Mouse (Mus musculus): Measurements from ENCODE around the gene Gm49337. TPM values are rescaled to one million over a fixed set of nuclear protein-coding genes. Genes with fewer than 3 reads are reported as not detected.

Gm49337 gene
- not detected for polyA plus RNA-seq (2017; shearing (Covaris generic))

DNA sequence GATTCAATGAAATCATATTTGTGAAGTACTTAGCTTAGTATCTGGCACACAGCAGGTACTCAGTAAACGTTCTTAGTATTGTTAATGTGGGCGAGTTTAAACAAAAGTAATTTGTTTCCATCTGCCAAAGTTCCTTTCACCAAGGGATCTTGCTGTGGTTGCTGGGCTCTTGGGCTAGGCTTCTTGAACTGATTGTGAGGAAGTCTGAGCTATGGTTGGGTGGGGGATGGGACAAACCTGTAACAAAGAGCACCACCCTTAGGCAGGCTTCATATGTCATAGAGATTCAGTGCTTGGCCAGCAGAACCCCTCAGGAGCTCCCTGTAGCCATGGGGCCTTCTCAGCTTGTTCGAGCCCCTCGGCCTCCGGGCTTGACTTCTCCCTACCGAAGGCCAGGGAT, at the start of gene Gm49337, which contains the start of gene 1700042G07Rik:
Gene Gm49337, plus strand, starts transcription at position 313 of the 400 bp plus-strand sequence.
Gene 1700042G07Rik, plus strand, starts transcription at position 301 of the 400 bp plus-strand sequence.

DNA sequence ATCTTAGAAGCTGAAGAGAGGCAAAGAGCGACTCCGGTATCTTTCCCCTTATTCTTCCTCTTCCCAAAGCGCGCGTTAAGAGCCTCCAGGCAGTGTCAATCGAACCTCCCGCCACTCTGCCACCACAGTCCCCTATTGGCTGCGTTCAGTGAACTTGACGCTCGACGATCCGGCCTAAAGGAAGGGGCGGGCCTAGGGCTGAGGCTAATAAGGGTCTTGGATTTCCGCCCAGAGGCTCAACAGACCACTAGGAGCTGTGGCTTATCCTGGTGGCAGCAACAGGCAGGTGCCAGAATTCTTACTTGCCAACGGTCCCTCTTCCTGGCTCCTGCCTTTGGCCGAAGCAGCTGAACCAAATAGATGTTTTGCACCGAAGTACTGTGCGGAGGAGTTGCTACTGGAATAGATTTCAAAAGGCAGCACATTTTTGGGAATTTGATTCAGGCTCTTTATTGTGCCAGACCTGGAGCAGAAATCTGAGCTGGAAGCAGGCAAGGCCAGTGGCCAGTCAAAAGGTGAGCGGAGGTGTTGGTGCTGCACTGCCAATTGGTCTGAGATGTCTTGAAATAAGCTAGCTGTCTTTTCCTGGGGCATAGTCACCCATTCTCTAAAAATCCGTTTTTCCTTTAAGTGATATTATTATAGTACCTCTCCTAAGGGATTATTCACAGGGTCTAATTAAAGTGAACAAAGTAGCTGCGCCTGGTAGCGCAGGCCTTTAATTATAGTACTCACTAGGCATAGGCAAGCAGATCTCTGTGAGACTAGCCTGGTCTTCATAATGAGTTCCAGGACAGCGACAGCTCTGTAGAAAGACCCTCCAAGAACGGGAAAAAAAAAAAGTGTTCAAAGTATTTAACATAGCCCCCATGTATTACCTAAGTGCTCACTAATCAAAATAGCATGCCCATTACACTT, 49.3 kb upstream of the Gm49337 start, which contains the start of the genes Rad54l and Pomgnt1:
Gene Rad54l, minus strand, starts transcription at position 89 of the 918 bp plus-strand sequence.
Gene Pomgnt1, plus strand, starts transcription at position 239 of the 918 bp plus-strand sequence.

GRCm38 (mm10) chr4:116151238-116151637, 21.9 kb upstream of the Gm49337 start, which contains the start of gene Lurap1:
Gene Lurap1 (minus strand): TSS chr4:116151338.

DNA sequence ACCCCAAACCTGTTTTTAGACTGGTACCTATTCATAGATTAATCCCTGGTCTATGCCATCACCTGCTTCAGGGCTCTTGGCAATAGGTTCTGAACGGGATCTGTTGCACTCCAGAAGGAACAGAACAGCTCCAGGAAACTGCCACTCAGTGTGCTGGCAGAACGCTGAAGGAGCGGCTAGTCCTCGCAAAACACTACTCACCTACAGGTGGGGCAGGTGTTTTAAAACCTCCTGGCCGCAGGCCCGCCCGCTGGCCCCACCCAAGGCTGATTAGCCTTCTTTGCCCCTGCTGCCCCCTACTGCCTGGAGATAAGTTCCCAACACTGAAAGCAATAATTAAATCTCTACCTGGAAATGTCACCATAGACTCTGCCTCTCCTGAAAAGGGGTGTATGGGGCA, 5.8 kb upstream of the Gm49337 start, which contains the start of gene Tspan1:
Gene Tspan1, minus strand, starts transcription at position 198 of the 400 bp plus-strand sequence.

DNA sequence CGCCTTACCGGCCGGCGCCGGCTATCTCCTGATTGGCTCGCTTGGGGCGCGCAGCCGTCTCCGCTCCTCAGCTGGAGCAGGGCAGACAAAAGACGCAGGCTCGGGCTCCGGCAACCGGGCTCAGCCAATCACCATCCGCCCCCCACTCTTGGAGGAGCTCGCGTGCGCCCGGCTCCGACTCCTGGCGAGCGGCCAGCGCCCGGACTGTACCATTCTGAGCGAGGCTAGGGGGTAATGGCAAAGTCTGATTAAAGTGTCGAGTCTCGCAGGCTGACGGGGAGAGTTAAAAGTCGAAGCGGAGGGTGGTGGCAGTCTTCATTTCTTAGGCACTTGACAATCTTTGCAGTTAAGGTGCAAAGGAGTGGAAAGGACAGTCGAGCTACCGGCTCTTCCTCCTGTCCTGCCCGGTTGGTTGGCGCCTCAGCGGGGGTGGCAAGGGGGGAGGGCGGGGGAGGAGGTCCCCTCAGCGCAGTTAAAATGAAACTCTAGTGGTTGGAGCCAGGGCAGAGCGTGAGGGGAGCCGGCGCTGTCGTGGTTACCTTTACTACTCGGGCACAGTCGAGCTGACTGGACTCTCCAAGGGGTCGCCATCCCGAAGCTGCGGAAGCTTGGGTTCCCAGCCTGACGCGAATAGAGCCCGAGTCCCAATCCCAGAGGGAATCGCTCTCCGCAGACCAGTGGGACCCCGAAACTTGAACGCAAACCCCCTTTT, 48.1 kb downstream of the Gm49337 start, which contains the start of gene Pik3r3:
Gene Pik3r3, plus strand, starts transcription at position 479 of the 712 bp plus-strand sequence.

Other genes starting within 250 kb of the Gm49337 start
- gene Dmbx1, start 233.5 kb upstream of the Gm49337 start, polyA plus RNA-seq (2017; shearing (Covaris generic)) = not detected
- gene Faah, start 155.5 kb upstream of the Gm49337 start, polyA plus RNA-seq (2017; shearing (Covaris generic)) = 147 TPM
- gene Nsun4, start 119.5 kb upstream of the Gm49337 start, polyA plus RNA-seq (2017; shearing (Covaris generic)) = 35.6 TPM
- gene Uqcrh, start 98.3 kb upstream of the Gm49337 start, polyA plus RNA-seq (2017; shearing (Covaris generic)) = 446 TPM
- gene Lrrc41, start 98.1 kb upstream of the Gm49337 start, polyA plus RNA-seq (2017; shearing (Covaris generic)) = 49.2 TPM
- gene Rad54l, start 49.7 kb upstream of the Gm49337 start, polyA plus RNA-seq (2017; shearing (Covaris generic)) = 5.9 TPM
- 10.6 TPM for gene Pomgnt1, start 49.5 kb upstream of the Gm49337 start, polyA plus RNA-seq (2017; shearing (Covaris generic))
- 0.90 TPM for gene Lurap1, start 22.0 kb upstream of the Gm49337 start, polyA plus RNA-seq (2017; shearing (Covaris generic))
- gene Tspan1, start 5.8 kb upstream of the Gm49337 start, polyA plus RNA-seq (2017; shearing (Covaris generic)) = not detected
- not detected for gene 1700042G07Rik, start within 50 bp of the Gm49337 start, polyA plus RNA-seq (2017; shearing (Covaris generic))
- gene Pik3r3, start 48.2 kb downstream of the Gm49337 start, polyA plus RNA-seq (2017; shearing (Covaris generic)) = 4.8 TPM

Measured in inflammation-experienced regulatory T-cells, adult 16 weeks (primary cell).